Mouse (Mus musculus): Measurements from ENCODE around the gene Pias1.

GRCm38 (mm10) chr9:62997626-62998025, 9.9 kb upstream of the Pias1 start:
- TF ChIP-seq CTCF (IDR thresholded peaks at IDR 0.05; ENCODE audit: control insufficient read depth, insufficient read depth, low read length) (no peak), POLR2A (IDR thresholded peaks at IDR 0.05; ENCODE audit: borderline replicate concordance, control insufficient read depth, low read depth, low read length) (no peak)
